Mouse (Mus musculus) bone marrow, adult 2 months (tissue): ENCODE results near the gene Tbxas1. TPM values are rescaled to one million over a fixed set of nuclear protein-coding genes. Genes with fewer than 3 reads are reported as not detected.

Experiments used
- H3K27ac ChIP-seq: fragments of 200-500 bp; 2 replicates; pipeline ENCODE4 v1.5.1; 2012; ENCODE audit warnings: low read depth, mild to moderate bottlenecking, control low read depth, inconsistent platforms, low read length; ENCODE audit not compliant: control insufficient read depth, poor library complexity, insufficient read depth
- H3K4me1 ChIP-seq: fragments of 200-500 bp; 2 replicates; pipeline ENCODE4 v1.6.1; 2011; ENCODE audit warnings: low read length; ENCODE audit not compliant: control insufficient read depth, insufficient read depth
- H3K4me3 ChIP-seq: fragments of 200-500 bp; replicated peaks from 2 replicates; pipeline ENCODE3; 2011; ENCODE audit warnings: mild to moderate bottlenecking, low read depth, low read length, control low read depth; ENCODE audit not compliant: control insufficient read depth
- CTCF ChIP-seq: fragments of 200-500 bp; IDR thresholded peaks from 2 replicates; pipeline ENCODE4 v1.5.1; 2011; ENCODE audit warnings: low read length, control low read depth; ENCODE audit not compliant: control insufficient read depth, insufficient read depth
- POLR2A ChIP-seq: fragments of 200-500 bp; IDR thresholded peaks from 2 replicates; pipeline ENCODE4 v1.6.1; 2011; ENCODE audit warnings: low read depth, mild to moderate bottlenecking, control low read depth, low read length, borderline replicate concordance; ENCODE audit not compliant: control insufficient read depth
- WGBS: fragments of 180-500 bp; shearing (Covaris S2); methylation state at CpG from one replicate; pipeline ENCODE4 v1.1.7; 2018; 5-methylcytosine and 5-hydroxymethylcytosine counted together
- polyA plus RNA-seq: library from polyadenylated mRNA; stranded (reverse); fragments of >200 nt; gene quantifications from 2 replicates; pipeline ENCODE4 v1.2.4, GENCODE M21; 2011; ENCODE audit warnings: low replicate concordance; ENCODE audit not compliant: missing spikeins, insufficient read depth, insufficient read length

Gene Tbxas1
- polyA plus RNA-seq, 1 experiment, result 59.7 TPM

GRCm38 (mm10) chr6:39063541-39063940 lies 188.3 kb downstream of the Tbxas1 start:
- no peak overlapping the region for H3K4me3 ChIP-seq
- TF ChIP-seq POLR2A (no peak), CTCF (no peak)
- H3K4me1 ChIP-seq, result no peaks in the 10 kb centered on the region; the same call in 1 of the 2 replicates
- 17% methylated on average over 2 of the region's 2 CpGs for WGBS
- no peak overlapping the region for H3K27ac ChIP-seq

- no peaks in the 10 kb centered on the region for H3K4me1 ChIP-seq
- WGBS, result 52% methylated on average over 12 of the region's 12 CpGs
- H3K27ac ChIP-seq, result no peak overlapping the region
- no peak overlapping the region for H3K4me3 ChIP-seq
- TF ChIP-seq CTCF, result peak; percentile 82
- no peak for TF ChIP-seq POLR2A
Measured at GRCm38 (mm10) chr6:39066935-39067578, 191.9 kb downstream of the Tbxas1 start.

- Histone ChIP-seq H3K4me3 (no peak overlapping the region), H3K27ac (no peak overlapping the region), H3K4me1 (no peaks in the 10 kb centered on the region)
- no peak for TF ChIP-seq CTCF
- TF ChIP-seq POLR2A, result no peak
- WGBS, result 76% methylated on average over 5 of the region's 5 CpGs
Measured at GRCm38 (mm10) chr6:39072664-39073063, 197.5 kb downstream of the Tbxas1 start.

- Histone ChIP-seq H3K27ac (no peak overlapping the region), H3K4me1 (no peaks in the 10 kb centered on the region), H3K4me3 (no peak overlapping the region)
- TF ChIP-seq CTCF (no peak), POLR2A (no peak)
Measured at GRCm38 (mm10) chr6:39074186-39074585, 199.0 kb downstream of the Tbxas1 start.

- no peak for TF ChIP-seq POLR2A
- no peak for TF ChIP-seq CTCF
- Histone ChIP-seq H3K27ac (no peak overlapping the region), H3K4me3 (no peak overlapping the region), H3K4me1 (no peaks in the 10 kb centered on the region)
Measured at GRCm38 (mm10) chr6:39076498-39076897, 201.3 kb downstream of the Tbxas1 start.

GRCm38 (mm10) chr6:39104631-39105030 lies 229.4 kb downstream of the Tbxas1 start:
- no peak overlapping the region for H3K4me3 ChIP-seq
- no peaks in the 10 kb centered on the region for H3K4me1 ChIP-seq
- 82% methylated on average over 4 of the region's 4 CpGs for WGBS
- TF ChIP-seq POLR2A (no peak), CTCF (no peak)
- H3K27ac ChIP-seq, result no peak overlapping the region

GRCm38 (mm10) chr6:39106812-39107211 lies 231.6 kb downstream of the Tbxas1 start:
- TF ChIP-seq POLR2A (no peak), CTCF (0 out of 2 replicates have a peak, but pooled peaks have one; percentile 25)
- Histone ChIP-seq H3K4me1 (no peaks in the 10 kb centered on the region), H3K27ac (no peak overlapping the region), H3K4me3 (no peak overlapping the region)
- WGBS, result 87% methylated on average over 2 of the region's 2 CpGs

- 82% methylated on average over 3 of the region's 3 CpGs for WGBS
- TF ChIP-seq POLR2A (no peak), CTCF (no peak)
Measured at GRCm38 (mm10) chr6:39112701-39113100, 237.5 kb downstream of the Tbxas1 start.

GRCm38 (mm10) chr6:39113141-39113540 lies 237.9 kb downstream of the Tbxas1 start:
- Histone ChIP-seq H3K4me1 (peaks cover 1% of the 10 kb centered on the region; the same call in 1 of the 2 replicates), H3K27ac (no peak overlapping the region), H3K4me3 (no peak overlapping the region)
- TF ChIP-seq POLR2A (no peak), CTCF (no peak)
- WGBS, result 92% methylated on average over 3 of the region's 3 CpGs

More at GRCm38 (mm10) chr6:39112701-39113100, 237.5 kb downstream of the Tbxas1 start:
- Histone ChIP-seq H3K4me1 (peaks cover 1% of the 10 kb centered on the region; the same call in 1 of the 2 replicates), H3K4me3 (no peak overlapping the region), H3K27ac (no peak overlapping the region)
